Mouse (Mus musculus) fibroblast of lung, adult 2 months (primary cell): ENCODE measurements around the gene Iqsec1.

Experiments
- DNase-seq: peaks from one replicate; pipeline ENCODE4 v3.0.0-alpha.2; 2011; ENCODE audit warnings: low read depth

Gene Iqsec1

DNA sequence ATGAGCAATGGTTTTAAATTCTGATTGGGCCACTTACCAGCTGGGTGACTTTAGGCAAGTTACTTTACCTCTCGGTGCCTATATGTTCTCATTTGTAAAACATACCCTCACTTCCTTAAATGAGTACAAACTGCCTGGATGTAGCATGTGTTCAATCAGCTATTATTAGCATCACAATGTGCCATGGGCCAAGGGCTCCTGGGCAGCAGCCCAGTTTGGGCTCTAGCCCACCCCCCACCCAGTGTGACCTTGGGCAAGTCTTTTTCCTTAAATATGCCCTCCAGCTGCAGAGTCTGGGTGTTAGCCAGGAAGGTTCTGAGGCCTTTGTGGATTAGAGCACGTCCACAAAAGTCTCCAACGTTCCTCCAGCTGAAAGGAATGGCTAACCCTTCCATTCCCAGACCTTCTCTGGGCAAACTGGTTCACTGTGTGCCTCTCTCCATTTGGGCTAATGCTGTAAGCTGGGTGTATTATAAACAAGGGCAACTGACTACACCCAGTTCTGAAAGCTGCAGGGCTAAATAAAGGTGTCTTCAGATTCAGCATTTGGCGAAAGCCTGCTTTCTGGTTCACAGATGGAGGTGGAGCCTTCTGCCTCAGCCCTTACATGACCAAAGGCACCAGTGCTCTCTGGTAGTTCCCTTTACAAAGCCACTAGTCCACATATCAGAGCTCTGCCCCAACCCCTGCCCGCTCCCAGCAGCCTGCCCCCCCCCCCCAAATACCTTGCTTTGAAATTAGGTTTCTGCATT lies 101.3 kb downstream of the Iqsec1 start:
- no peak for DNase-seq

- DNase-seq = no peak
These were observed 102.9 kb downstream of the Iqsec1 start for GRCm38 (mm10) chr6:90885626-90886025.

GRCm38 (mm10) chr6:90884631-90885030 lies 103.9 kb downstream of the Iqsec1 start:
- no peak for DNase-seq

DNA sequence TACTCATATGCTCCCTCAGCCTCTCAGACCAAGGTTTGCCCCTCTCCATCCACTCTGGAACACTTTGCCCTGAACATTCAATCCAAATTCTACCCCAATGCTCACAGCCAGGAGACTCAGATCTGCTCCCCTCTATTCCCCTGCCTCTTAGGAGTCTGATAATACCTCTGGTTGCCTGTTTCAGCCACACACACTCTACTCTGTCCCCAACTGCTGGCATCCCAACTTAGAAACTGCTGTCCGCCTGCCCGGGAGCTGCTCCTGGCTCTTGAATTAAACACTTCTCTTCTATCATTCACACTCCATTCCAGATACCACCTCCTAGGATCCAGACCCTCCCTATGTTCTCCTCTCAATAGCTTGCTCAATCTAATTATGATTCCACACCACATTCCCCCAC lies 107.5 kb downstream of the Iqsec1 start:
- DNase-seq = no peak

GRCm38 (mm10) chr6:90880404-90880803 lies 108.1 kb downstream of the Iqsec1 start:
- DNase-seq = no peak

- no peak for DNase-seq
These were observed 116.9 kb downstream of the Iqsec1 start for GRCm38 (mm10) chr6:90871581-90871980.

GRCm38 (mm10) chr6:90868033-90868432 lies 120.5 kb downstream of the Iqsec1 start:
- DNase-seq = no peak

- no peak for DNase-seq
These were observed 127.1 kb downstream of the Iqsec1 start for GRCm38 (mm10) chr6:90861370-90861769.

DNA sequence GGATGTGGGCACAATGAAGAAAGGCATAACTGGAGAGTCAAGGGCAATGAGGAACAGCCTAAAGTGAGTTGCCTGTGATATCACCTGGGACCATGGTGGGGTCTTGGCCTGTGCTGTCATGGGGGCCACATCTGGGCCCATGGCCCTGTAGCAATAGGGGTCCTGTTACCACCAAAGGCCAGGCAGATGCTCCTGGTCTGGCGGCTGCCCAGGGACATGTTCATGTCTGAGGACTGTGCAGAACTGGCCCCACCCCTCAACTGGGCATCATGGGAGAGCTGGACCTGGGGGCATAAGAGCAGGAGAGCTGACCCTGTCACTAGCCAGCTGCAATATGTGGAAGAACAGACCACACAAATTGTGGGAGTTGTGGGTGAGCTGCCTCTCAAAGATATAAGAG lies 130.6 kb downstream of the Iqsec1 start:
- DNase-seq = no peak

DNA sequence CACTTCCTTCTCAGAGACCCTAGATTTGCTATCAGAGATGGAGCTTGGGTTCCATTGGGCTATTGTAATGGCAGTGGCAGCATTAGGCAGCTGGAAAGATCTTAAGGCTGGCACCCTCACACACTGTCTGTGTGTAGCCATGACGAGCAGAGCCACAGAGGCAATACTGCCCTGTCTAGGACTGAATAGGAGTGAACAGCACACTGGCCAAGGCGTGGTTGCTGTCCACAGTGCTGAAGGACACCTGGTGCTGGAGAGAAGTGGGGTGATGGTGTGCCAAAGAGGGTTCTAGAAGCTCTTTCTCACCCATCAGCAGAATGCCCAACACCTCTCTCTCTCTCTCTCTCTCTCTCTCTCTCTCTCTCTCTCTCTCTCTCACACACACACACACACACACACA lies 136.1 kb downstream of the Iqsec1 start:
- no peak for DNase-seq

- no peak for DNase-seq
These were observed 140.4 kb downstream of the Iqsec1 start for GRCm38 (mm10) chr6:90848068-90848467.

DNA sequence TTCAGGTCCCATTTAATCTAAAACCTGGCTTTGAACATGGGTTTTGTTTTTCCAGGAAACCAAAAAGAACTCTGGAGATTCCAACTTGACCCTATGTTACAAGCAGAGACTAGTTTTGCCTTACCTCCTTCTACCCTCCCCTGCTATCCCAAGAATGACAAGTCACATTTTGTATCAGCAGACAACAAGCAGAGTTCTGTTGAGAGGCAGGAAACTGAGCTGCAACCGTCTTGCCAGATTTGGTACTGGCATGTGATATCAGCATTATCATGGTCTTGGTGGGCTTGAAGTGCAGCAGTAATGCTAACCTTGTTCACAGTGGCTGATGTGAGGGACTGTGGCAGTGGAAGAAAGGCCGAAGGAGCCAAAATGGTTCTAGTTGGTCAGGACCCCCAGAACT lies 141.0 kb downstream of the Iqsec1 start:
- no peak for DNase-seq

DNA sequence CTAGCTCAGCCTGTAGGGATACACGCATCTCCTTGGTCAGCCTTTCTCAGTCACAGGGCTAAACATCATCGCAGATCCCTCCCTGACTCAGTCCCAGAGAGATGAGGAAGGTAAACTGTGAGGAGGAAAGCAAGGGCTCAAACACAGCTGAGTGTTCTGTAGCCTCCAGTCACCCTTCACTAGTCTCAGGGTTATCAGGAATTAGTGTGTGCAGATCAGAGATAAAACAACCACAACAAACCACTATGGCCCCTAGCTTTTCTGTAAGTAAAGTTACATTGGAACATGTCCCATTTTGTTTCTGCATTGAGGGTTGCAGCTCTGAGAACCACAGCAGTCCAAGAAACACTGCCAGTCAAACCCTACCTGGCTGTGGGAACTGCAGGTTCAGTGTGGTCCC lies 148.5 kb downstream of the Iqsec1 start:
- DNase-seq = no peak

DNA sequence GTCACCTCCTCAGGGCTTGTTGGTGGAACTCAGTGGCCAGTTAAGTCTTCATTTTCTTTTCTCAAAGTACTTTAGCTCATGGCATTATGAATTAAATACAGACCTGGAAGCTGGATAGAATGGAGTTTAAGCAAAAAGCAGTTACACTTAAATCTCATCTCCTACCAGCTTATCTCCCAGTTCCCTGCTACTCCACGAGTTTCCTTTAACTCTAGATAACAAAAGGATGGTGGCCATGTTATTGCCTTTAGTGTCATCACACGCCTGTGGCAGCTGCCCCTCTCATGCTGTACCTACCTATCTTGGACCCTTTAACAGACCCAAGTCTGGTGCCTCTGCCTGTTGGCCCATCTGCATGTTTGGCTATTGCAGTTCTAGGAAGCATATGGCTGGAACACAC lies 151.7 kb downstream of the Iqsec1 start:
- no peak for DNase-seq

- DNase-seq = no peak
These were observed 158.9 kb downstream of the Iqsec1 start for GRCm38 (mm10) chr6:90829536-90829935.

DNA sequence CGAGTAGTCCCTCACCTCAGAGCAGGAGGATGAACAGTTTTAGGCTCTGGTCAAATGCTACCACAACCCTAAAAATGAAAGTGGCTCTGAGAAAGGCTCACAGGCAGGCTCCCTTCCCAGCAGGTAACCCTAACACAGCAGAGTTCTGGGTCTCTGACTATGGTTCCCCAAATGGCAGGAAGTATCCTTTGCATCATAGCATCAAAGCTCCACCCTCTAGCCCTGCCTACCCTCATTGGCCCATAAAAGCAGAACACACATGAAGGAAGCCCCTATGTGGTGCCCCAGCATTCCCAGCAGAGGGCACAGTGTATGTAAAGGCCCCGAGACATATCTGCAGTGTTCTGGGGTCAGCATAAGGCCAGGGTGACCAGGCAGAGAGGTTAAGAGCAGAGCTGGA lies 163.4 kb downstream of the Iqsec1 start:
- no peak for DNase-seq

- DNase-seq = no peak
These were observed 165.2 kb downstream of the Iqsec1 start for GRCm38 (mm10) chr6:90823322-90823721.

DNA sequence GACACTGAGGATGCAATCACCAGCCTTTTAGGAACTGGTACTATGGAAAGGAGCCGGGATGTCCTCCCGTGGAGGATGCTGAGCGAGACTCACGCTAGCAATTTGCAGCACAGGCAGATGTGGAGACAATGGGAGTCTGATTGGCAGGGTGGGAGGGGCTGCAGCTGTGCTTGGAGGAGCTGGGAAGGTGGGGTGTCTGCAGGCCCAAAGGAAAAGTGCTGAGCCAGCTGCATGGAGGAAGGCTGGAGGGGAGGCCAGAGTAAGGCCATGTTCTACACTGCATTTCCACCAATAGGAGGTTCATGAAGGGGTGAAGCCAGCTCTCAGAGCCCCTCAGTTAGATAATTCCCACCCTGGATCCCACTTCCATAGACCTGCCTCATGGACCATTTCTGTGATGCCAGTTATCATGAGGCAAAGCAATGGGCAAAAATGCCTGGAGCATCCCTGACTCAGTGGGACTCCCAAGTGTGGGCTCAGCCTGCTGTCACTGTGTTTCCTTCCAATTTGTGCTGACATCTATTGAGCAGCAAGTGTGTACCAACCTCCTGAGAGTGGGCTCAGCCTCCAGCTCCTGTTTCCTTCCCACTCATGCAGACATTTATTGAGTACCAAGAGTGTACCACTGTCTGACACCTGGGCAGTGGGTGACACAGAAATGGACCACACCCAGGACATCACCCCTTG lies 166.4 kb downstream of the Iqsec1 start:
- no peak for DNase-seq

- no peak for DNase-seq
These were observed 168.6 kb downstream of the Iqsec1 start for GRCm38 (mm10) chr6:90819880-90820279.

GRCm38 (mm10) chr6:90818956-90819355 lies 169.5 kb downstream of the Iqsec1 start:
- no peak for DNase-seq

DNA sequence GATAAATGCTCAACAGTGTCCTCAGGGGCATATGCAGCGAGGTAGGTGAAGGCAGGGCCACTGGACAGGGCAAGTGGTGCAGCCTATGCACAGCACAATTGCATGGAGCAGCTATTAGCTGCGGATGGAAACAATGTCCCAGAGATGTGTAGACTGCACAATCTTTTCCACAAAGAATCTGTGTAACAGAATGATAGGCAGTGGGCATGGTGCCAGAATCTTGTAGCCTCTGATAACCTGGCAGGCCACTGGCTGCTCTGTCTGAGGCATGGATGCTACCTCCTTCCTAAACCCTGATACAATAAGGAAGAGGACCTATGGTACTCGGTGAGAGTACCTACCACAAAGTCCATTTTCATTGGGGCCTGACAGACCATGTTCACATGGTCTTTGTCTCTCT lies 171.9 kb downstream of the Iqsec1 start:
- DNase-seq = no peak

DNA sequence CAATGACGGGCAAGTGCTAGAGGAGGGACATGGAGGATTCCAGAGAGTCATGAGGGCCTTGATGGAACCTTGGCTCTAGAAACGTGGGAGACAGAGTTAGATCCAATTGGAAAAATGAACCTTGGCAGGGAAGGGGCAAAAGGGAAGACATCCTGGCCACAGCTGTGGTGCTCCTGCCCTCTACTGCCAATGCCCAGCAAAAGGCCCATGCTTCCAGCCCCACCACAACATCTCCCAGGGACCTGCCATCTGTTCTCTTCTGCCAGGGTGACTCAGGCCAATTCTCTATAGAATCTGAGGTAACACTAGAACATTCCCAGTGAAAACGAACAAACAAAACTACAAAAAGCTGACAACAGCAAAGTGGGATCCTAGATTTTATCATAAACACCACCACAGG lies 173.1 kb downstream of the Iqsec1 start:
- no peak for DNase-seq

- no peak for DNase-seq
These were observed 175.0 kb downstream of the Iqsec1 start for GRCm38 (mm10) chr6:90813526-90813925.

GRCm38 (mm10) chr6:90812584-90812983 lies 175.9 kb downstream of the Iqsec1 start:
- DNase-seq = no peak
